Mouse (Mus musculus) embryonic facial prominence, embryonic 14.5 days (tissue): ENCODE results near the gene Rfwd3. TPM values are rescaled to one million over a fixed set of nuclear protein-coding genes. Genes with fewer than 3 reads are reported as not detected.
"Not testable (repeated sequence)": the region's sequence is repeated elsewhere in the genome, so short reads cannot be mapped to it uniquely, and the experiment has no call there.

Experiments used
- ATAC-seq: fragments of 200-750 bp; cut with Nextera tagmentation; 2 replicates; pipeline ENCODE4 v1.8.0; 2017; ENCODE audit warnings: low read depth, moderate number of reproducible peaks, moderate TSS enrichment
- DNase-seq: peaks from one replicate; pipeline ENCODE4 v3.0.0-alpha.2; 2015; ENCODE audit warnings: low spot score
- H3K27ac ChIP-seq: fragments of 300-500 bp; sonication (generic); replicated peaks from 2 replicates; pipeline ENCODE4 v1.5.1; 2014; ENCODE audit warnings: low read depth, mild to moderate bottlenecking, low read length, moderate library complexity
- H3K27me3 ChIP-seq: fragments of 300-500 bp; sonication (generic); replicated peaks from 2 replicates; pipeline ENCODE4 v1.6.1; 2014; ENCODE audit warnings: low read length; ENCODE audit not compliant: control insufficient read depth, insufficient read depth
- H3K36me3 ChIP-seq: fragments of 300-500 bp; sonication (generic); 2 replicates; pipeline ENCODE4 v1.6.1; 2014; ENCODE audit warnings: low read length, mixed read lengths; ENCODE audit not compliant: control insufficient read depth, insufficient read depth
- H3K4me1 ChIP-seq: fragments of 300-500 bp; sonication (generic); 2 replicates; pipeline ENCODE4 v1.6.1; 2014; ENCODE audit warnings: antibody characterized with exemption, low read length; ENCODE audit not compliant: control insufficient read depth, insufficient read depth
- H3K4me2 ChIP-seq: fragments of 300-500 bp; sonication (generic); 2 replicates; pipeline ENCODE4 v1.6.1; 2014; ENCODE audit warnings: low read depth, mild to moderate bottlenecking, low read length, moderate library complexity, mixed read lengths
- H3K4me3 ChIP-seq: fragments of 300-500 bp; sonication (generic); 2 replicates; pipeline ENCODE4 v1.5.1; 2014; ENCODE audit warnings: low read depth, mild to moderate bottlenecking, low read length
- H3K9ac ChIP-seq: fragments of 300-500 bp; sonication (generic); 2 replicates; pipeline ENCODE4 v1.6.1; 2014; ENCODE audit warnings: low read depth, mild to moderate bottlenecking, low read length, moderate library complexity, mixed read lengths
- H3K9me3 ChIP-seq: fragments of 300-500 bp; sonication (generic); 2 replicates; pipeline ENCODE4 v1.6.1; 2016; ENCODE audit warnings: low read length; ENCODE audit not compliant: control insufficient read depth
- WGBS: fragments of 180-500 bp; shearing (Covaris S2); extraction: QIAGEN DNeasy Blood & Tissue Kit; methylation state at CpG from one replicate; pipeline ENCODE4 v1.1.7; 2014; 5-methylcytosine and 5-hydroxymethylcytosine counted together
- polyA plus RNA-seq: library from polyadenylated mRNA; unstranded; fragments of >200 nt; fragmentation: Nextera tagmentation; extraction: Ambion mirVana; gene quantifications from 2 replicates; pipeline ENCODE4 v1.2.1, GENCODE M21; 2014

Rfwd3 gene
- polyA plus RNA-seq, 1 experiment from 2014 or later: 42.1 TPM

GRCm38 (mm10) chr8:111314729-111315128 is 14.7 kb upstream of the Rfwd3 start:
- ATAC-seq: no peak
- Histone ChIP-seq H3K27me3 (no peaks in the 10 kb centered on the region), H3K4me1 (no peaks in the 10 kb centered on the region), H3K9me3 (no peaks in the 10 kb centered on the region), H3K9ac (no peak overlapping the region), H3K36me3 (no peaks in the 10 kb centered on the region), H3K27ac (no peak overlapping the region), H3K4me2 (no peak overlapping the region), H3K4me3 (no peak overlapping the region)
- 83% methylated on average over 12 of the region's 12 CpGs for WGBS
- DNase-seq: no peak

- H3K36me3 ChIP-seq, H3K4me2 ChIP-seq, H3K27me3 ChIP-seq, H3K9me3 ChIP-seq, DNase-seq, H3K4me1 ChIP-seq, H3K27ac ChIP-seq, H3K9ac ChIP-seq, H3K4me3 ChIP-seq, ATAC-seq: not testable (repeated sequence)
- WGBS: 94% methylated on average over 6 of the region's 6 CpGs
These were observed 13.9 kb upstream of the Rfwd3 start for GRCm38 (mm10) chr8:111313961-111314360.

DNA sequence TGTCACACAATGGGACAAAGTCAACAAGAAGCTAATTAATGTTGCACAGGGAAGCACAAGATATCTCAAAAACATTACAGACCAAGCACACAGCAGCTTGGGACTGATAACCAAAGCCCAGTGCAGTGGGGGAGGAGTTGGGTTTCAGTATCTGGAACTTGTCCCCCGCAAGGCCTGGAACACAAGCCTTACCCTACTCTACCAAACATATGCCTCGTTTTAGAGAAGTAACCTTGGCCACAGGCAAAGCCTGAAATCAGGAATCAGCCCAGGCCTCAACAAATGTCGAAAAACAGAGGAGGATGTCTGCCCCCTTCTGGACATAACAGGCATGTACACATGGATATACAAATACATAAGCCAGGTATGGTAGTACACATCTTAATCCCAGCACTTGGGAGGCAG is 12.7 kb upstream of the Rfwd3 start:
- 65% methylated on average over 3 of the region's 3 CpGs for WGBS
- DNase-seq (no peak), ATAC-seq (no peak)

GRCm38 (mm10) chr8:111310006-111310405 is 10.0 kb upstream of the Rfwd3 start:
- H3K36me3 ChIP-seq, H3K9ac ChIP-seq, H3K27me3 ChIP-seq, H3K4me3 ChIP-seq, ATAC-seq, H3K9me3 ChIP-seq, H3K4me2 ChIP-seq, H3K27ac ChIP-seq, DNase-seq, H3K4me1 ChIP-seq: not testable (repeated sequence)
- 92% methylated on average over 15 of the region's 15 CpGs for WGBS

More for the DNA sequence above, 12.7 kb upstream of the Rfwd3 start:
- Histone ChIP-seq H3K4me2 (no peak overlapping the region), H3K9me3 (no peaks in the 10 kb centered on the region), H3K4me1 (no peaks in the 10 kb centered on the region), H3K4me3 (no peak overlapping the region), H3K27me3 (no peaks in the 10 kb centered on the region), H3K27ac (no peak overlapping the region), H3K9ac (no peak overlapping the region), H3K36me3 (no peaks in the 10 kb centered on the region)

GRCm38 (mm10) chr8:111305031-111305730 is 5.2 kb upstream of the Rfwd3 start:
- WGBS: 24% methylated on average over 5 of the region's 5 CpGs
- Histone ChIP-seq H3K27ac (no peak overlapping the region), H3K4me1 (no peaks in the 10 kb centered on the region), H3K4me3 (no peak overlapping the region), H3K27me3 (no peaks in the 10 kb centered on the region), H3K9me3 (no peaks in the 10 kb centered on the region), H3K4me2 (no peak overlapping the region), H3K9ac (no peak overlapping the region), H3K36me3 (no peaks in the 10 kb centered on the region)
- no peak for DNase-seq
- no peak for ATAC-seq

- H3K4me2 ChIP-seq: no peak overlapping the region
- H3K27ac ChIP-seq: no peak overlapping the region
- no peak overlapping the region for H3K4me3 ChIP-seq
- 88% methylated on average over 3 of the region's 3 CpGs for WGBS
- H3K4me1 ChIP-seq: no peaks in the 10 kb centered on the region
- no peaks in the 10 kb centered on the region for H3K36me3 ChIP-seq
- H3K27me3 ChIP-seq: no peaks in the 10 kb centered on the region
- no peak overlapping the region for H3K9ac ChIP-seq
- no peaks in the 10 kb centered on the region for H3K9me3 ChIP-seq
- DNase-seq (no peak), ATAC-seq (no peak)
These were observed 4.3 kb upstream of the Rfwd3 start for GRCm38 (mm10) chr8:111304359-111304758.

DNA sequence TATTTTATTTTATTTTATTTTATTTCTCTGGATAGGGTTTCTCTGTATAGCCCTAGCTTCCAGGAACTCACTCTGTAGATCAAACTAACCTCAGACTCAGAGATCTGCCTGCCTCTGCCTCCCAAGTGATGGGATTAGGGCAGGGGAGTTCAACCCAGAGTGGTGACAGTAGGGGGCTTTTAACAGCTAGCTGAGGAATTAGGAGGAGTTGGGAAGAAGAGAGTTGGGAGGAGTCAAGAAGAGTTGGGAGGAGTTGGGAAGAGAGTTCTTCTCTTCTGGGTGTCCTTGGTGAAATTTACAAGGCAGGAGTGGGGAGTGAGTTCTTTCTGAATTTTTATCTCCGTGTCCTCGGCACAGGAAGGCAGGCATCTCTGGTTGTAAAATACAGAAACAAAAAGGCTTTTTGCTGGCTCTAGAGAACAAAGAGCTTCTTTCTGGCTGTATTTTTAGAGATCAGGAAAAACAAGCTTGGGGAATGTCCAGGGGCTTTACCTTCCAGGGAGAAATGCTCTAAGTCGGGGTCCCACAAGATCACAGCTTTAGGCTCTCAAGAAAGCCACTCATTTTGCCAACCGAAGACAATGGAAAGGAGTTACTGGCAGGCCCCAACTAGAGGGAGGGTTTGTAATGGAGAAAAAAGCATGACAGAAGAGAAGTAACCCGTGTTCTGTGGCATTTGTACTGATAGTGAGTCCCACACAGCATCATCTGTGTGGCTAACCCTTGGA is 3.2 kb upstream of the Rfwd3 start:
- not testable (repeated sequence) for DNase-seq, H3K4me1 ChIP-seq, ATAC-seq, H3K9ac ChIP-seq, H3K9me3 ChIP-seq, H3K27me3 ChIP-seq, H3K36me3 ChIP-seq, H3K27ac ChIP-seq, H3K4me2 ChIP-seq, H3K4me3 ChIP-seq
- 50% methylated on average over 5 of the region's 5 CpGs for WGBS

- H3K27ac ChIP-seq: peak overlapping the region; percentile 65
- ATAC-seq: no peak; the same call in 1 of the 2 replicates
- no peak overlapping the region for H3K9ac ChIP-seq
- peak overlapping the region; percentile 54 for H3K4me2 ChIP-seq
- 0 out of 2 replicates have a peak, but pooled peaks cover 10% of the 10 kb centered on the region for H3K4me1 ChIP-seq
- peaks cover 12% of the 10 kb centered on the region for H3K36me3 ChIP-seq
- WGBS: 72% methylated on average over 11 of the region's 11 CpGs
- peak overlapping the region; percentile 97 for H3K4me3 ChIP-seq
- DNase-seq: no peak
- no peaks in the 10 kb centered on the region for H3K27me3 ChIP-seq
- H3K9me3 ChIP-seq: no peaks in the 10 kb centered on the region
These were observed 850 bp upstream of the Rfwd3 start for GRCm38 (mm10) chr8:111300597-111301546.
